Mouse (Mus musculus): Measurements from ENCODE around the gene Cyp17a1.

- TF ChIP-seq CTCF (IDR thresholded peaks at IDR 0.05; ENCODE audit: control insufficient read depth, insufficient read depth, low read length) (no peak), POLR2A (IDR thresholded peaks at IDR 0.05; ENCODE audit: borderline replicate concordance, control insufficient read depth, low read depth, low read length) (no peak)
Measured at GRCm38 (mm10) chr19:46643236-46643635, 29.7 kb downstream of the Cyp17a1 start.
